Mouse (Mus musculus) left cerebral cortex, postnatal 36 days (tissue): ENCODE data around the gene Unc119b. TPM values are rescaled to one million over a fixed set of nuclear protein-coding genes. Genes with fewer than 3 reads are reported as not detected.
"Not testable (repeated sequence)": the region's sequence is repeated elsewhere in the genome, so short reads cannot be mapped to it uniquely, and the experiment has no call there.

ENCODE experiments used
- DNase-seq, 2 experiments: peaks; one replicate each; pipeline ENCODE4 v3.0.0; 2021 to 2022; ENCODE audit warnings: low spot score in 2 of 2, mixed read lengths in 1 of 2
- intact Hi-C: fragments of 180-260 bp; cut with DNase I; formaldehyde crosslinking; loops from one replicate; pipeline ENCODE4 v1.15.1; 2025
- total RNA-seq, 2 experiments: library from RNA; stranded (reverse); gene quantifications; 2 replicates each; pipeline ENCODE4 v1.2.3; 2021

Gene Unc119b
- total RNA-seq, 2 experiments from 2014 or later, result 25.1 to 29.1 TPM

DNA sequence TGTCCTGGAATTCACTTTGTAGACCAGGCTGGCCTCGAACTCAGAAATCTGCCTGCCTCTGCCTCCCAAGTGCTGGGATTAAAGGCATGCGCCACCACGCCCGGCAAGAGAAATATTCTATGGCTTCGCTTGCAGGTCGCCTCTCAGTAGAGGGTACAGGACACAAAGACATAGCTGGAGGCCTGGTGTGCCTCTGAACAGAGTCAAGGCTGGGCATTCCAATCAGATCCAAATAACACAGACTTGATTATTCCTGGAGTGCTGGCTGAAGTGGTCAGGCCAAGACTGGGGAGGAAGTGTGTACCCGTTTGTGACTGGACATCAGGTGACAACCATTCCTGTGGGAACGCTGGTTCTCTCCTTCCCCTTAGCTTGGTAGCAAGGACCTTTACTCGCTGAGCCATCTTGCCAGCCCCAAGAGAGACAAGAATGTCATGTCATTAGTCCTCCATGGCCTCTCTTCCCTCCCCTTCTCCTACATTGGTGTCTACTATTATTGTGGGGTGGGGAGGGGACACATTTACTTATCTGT is 7.5 kb upstream of the Unc119b start:
- intact Hi-C loops, result no loop called here
- no peak for DNase-seq

DNA sequence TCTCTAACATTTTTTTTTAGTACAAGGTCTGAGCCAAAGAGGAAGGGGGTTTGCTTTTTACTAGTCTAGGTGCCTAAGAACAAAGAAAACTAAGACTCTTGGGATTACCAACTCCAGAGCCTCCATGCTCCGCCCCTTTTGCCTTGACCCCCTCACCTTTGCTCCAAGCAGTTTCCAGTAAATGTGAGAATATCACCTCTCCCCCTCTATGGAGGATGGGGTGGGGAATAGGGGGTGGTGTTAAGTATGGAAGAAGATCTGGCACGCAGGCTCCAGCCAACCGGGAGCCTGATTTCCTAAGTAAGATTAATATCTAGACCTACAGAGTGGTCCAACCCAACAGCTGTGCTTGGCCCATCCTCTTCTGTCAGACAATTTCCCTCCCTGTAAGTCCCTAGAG is 6.0 kb upstream of the Unc119b start:
- DNase-seq, result no peak
- intact Hi-C loops, result no loop called here

DNA sequence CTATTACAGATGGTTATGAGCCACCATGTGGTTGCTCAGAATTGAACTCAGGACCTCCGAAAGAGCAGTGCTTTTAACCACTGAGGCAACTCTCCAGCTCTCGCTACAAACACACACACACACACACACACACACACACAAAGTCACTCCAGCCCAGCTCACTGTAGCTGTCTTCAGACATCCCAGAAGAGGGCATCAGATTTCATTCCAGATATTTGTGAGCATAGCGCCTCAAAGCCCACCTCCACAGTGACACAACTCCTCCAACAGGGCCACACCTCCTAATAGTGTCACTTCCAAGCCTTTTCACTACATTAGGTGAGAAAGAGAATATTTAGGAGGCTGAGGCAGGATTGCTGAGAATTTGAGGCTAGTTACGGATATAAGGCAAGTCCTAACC is 4.3 kb upstream of the Unc119b start:
- DNase-seq, result no peak
- intact Hi-C loops, result no loop called here

- intact Hi-C loops, result no loop called here
- DNase-seq, result no peak
Measured at GRCm38 (mm10) chr5:115133358-115134066, 1.3 kb downstream of the Unc119b start.

DNA sequence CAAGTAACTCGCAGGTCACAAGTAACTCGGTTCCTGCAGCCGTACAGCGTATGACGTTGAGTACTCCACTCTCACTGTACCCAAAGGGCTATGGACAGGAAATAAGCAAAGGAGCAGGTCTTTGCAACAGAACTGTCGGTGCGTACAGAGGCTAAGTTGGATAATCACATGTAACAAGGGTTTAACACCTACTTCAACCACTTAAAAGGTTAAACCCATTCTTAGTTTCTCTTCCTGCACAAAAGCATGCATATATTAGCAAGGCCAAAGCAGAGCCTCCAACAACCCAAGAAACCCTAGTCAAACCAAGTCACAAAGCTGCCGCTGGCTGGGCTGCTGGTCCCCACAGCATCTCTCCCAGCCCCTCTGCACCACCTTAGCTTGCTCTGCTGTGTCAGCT is 2.3 kb downstream of the Unc119b start:
- no peak for DNase-seq
- intact Hi-C loops, result no loop called here

DNA sequence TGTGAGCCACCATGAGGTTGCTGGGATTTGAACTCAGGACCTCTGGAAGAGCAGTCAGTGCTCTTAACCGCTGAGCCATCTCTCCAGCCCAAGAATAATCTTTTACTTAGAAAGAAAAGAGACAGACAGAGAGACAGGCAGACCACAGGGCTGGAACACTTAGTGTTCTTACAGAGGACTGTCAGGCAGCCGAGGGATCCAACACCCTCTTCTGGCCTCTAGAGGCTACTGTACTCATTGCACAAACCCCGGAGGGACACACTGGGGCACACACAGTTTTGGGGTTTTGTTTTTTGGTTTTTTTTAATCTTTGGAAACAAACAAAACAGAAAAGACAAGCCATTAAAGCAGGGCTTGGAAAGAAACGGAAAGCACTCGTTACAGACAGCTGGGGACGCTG is 5.4 kb downstream of the Unc119b start:
- no peak for DNase-seq

DNA sequence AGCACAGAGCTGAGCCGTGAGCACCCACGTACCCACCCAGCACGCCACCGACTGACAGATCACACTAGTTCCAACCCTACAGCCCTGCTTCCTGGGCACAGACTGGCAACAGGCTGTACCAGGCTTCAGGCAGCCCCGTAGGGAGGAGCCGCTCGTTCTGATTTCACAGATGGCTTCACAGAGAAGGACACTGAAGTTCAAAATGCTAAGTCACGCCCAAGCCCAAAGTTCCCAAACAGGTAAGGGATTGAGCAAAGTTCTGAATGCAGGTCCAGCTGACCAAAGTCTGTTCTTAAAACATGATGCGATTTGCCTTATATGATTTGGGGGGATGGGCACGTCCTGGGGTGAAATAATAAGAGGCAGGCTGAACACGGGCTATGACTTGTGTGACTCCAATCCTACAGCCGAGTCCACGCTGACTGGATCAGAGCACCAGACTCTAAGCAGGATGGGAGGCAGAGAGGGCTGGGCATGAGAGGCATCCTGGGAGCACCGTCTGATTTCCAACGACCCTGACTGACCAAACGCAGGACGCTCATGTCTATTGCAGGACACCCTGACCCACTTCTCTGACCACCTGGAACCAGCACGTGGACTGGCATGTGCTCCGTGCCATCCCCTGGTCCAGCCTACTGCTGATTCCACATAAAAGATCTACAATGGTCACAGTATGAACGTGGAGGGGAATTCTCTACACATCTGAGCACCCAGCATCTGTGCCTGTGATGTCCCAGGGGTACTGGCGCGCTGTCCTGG is 7.2 kb downstream of the Unc119b start:
- intact Hi-C loops, result no loop called here
- no peak for DNase-seq

More for the DNA sequence above, 5.4 kb downstream of the Unc119b start:
- intact Hi-C loops, result no loop called here

DNA sequence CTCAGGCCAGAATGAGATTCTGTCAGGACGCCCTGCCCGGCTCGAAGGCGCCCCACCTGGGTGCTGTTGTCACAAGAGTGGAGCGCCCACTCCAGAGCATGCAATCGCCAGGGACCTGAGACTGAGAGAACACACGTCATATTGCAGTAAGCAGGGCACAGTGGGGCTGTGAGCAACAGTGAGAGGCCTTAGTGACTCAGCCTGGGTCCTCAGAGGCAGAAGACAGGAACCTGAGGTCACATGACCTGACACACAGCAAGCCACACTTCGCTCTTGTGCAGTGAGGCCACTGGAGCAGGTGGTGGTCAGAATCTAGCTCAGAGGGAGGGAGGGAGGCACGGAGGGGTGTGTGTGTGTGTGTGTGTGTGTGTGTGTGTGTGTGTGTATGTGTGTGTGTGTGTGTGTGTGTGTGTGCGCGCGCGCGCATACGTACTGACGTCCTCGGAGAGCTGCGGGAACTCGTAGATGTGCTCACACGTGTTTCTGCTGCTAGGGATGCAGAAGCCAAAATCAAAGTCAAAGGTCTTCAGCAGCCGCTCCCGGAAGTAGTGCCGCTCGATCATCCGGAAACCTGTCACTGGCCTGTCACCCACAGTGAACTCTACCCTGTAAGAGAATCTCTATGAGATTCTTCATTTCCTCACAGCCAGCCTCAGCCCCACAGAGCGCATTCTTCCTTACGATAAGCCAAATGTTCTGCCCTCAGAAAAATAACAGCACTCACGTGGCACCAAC is 8.0 kb downstream of the Unc119b start:
- DNase-seq, result no peak
- intact Hi-C loops, result no loop called here

DNA sequence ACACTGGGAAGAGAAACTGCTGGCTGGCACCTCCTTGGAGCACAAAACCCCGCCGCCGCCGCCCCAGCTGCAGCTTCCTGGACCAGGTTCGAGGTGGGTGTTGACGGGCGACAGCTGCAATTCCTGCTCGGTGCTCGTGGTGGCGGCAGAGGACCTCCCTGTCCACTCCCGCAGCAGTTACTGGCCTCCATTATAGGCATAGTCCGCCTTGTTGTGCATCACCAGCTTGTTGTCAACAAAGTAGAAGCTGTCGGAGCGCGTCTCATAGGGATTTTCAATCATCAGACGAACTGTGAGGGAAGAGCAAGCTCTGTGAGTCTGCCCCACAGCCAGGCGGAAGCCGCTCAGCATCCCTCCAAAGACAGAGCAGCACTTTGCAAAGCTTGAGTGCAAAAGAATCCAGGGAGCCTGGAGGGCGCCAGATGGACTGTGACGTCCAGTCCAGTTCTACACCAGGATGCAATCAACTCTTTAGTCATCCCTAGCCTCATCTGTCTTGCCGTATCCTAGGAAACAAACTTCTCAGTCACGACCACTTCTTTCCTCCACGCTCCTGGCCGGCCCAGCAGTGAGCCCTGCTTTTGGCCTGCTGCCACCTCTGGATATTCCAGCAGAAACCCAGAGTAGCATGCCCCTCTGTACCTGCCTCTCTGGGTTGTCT is 9.4 kb downstream of the Unc119b start:
- intact Hi-C loops, result loop anchor here (2.0 kb wide), 3 partner anchors 33 to 109 kb away; partner anchors contain the start of genes Mlec and Pop5
- DNase-seq, result peak; percentile 89 to 91

DNA sequence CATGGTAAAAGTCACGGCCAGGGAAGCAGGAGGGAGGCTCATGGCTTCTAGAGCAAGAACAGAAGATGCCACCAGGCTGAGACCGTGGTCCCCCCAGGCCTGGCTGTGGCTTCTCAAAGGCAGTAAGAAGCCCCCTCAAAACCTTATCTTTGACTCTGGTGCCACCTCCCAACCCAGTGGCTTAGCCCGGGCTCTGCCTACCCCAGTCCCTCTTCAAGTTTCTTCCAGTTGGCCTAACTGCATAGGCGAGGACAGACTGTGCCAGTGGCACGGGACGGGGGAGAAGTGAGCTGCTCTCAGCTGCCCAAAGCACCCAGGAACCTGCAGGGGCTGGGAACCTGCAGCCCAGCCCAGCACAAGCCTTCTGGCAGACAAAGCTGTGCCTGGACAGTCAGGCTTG is 10.1 kb downstream of the Unc119b start:
- DNase-seq, result no peak
- intact Hi-C loops, result loop anchor here (2.0 kb wide), 3 partner anchors 34 to 110 kb away; partner anchors contain the start of genes Mlec and Pop5

GRCm38 (mm10) chr5:115120978-115121377 is 13.8 kb downstream of the Unc119b start:
- intact Hi-C loops, result no loop called here
- no peak for DNase-seq

- intact Hi-C loops, result no loop called here
- DNase-seq, result peak; percentile 61 to 66
Measured at GRCm38 (mm10) chr5:115118961-115119570, 15.7 kb downstream of the Unc119b start, which contains the start of gene Acads. Gene Acads (minus strand): TSS chr5:115119346.

DNA sequence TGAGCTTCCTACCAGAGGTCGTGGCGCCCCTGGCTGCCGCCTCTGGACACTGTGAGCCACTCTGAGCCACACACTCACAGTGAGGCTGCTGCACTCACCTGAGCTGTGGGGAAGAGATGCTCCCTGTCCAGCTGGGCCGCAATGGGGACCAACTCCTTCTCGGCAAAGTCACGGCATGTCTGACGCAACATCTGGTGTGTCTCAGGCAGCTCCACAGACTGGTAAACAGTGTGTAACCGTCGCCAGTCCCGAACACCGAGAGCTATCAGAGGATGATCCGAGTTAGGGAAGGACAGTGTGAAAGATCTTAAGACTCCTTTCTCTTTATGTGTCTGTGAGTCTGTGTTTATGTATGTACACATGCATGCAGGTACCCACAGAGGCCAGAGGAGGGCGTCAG is 17.3 kb downstream of the Unc119b start:
- no peak for DNase-seq
- intact Hi-C loops, result no loop called here

DNA sequence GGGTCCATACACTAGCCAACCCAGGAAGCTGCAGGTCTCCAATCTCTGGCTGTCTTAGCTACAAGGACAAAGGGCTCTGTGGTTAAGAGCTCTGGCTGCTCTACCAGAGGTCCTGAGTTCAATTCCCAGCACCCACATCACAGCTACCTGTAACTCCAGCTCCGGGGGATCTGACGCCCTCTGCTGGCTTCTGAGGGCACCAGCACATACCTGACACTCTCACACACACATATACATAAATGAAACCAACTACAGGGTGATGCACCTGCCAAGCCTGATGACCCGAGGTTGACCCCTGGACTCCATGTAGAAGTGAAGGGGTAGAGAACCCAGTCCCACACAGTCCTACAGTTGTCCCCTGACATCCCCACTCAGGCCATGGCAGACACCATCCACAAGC is 18.3 kb downstream of the Unc119b start:
- DNase-seq, result no peak

DNA sequence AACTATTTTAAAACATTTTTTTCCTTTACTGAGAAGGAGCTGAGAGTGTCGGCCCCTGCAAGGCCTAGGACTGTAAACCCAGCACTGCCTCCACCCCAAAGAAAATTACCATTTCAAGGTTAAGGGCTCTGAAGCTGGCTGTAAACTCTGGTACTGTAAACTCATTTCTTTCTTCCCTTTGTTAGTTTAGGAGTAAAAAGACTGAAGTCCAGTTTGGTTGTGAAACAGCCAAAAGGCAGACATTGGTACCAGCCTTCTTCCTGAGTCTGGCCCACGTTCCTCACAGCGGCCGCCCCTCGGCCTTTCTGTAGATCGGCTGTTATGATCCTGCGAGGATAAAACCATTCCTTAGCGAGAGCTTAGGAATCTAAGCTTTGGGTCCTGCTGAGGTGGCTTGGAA is 20.3 kb downstream of the Unc119b start:
- no peak for DNase-seq
- intact Hi-C loops, result no loop called here

More for the DNA sequence above, 18.3 kb downstream of the Unc119b start:
- intact Hi-C loops, result no loop called here

- no peak for DNase-seq
- intact Hi-C loops, result no loop called here
Measured at GRCm38 (mm10) chr5:115113244-115113643, 21.5 kb downstream of the Unc119b start.

GRCm38 (mm10) chr5:115111156-115111555 is 23.6 kb downstream of the Unc119b start:
- DNase-seq, result no peak
- intact Hi-C loops, result no loop called here

DNA sequence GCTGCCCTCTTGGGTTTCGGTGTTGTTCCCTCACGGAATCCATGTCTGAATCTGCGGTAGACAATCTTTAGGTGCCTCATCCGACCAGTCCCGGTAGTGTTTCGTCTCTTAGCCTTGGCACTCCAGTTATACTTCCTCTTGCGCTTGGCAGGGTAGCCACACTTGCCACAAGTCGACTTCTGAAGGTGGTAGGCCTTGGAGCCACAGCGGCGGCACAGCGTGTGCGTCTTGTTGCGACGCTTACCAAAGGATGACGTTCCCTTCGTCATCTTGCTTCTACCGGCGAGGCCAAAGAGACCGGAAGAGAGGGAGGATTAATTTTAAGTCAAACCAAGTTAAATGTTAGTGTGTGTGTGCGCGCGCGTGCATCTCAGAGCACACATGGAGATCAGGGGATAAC is 31.5 kb downstream of the Unc119b start:
- intact Hi-C loops, result loop anchor here (10.0 kb wide), 1 partner anchor 118 kb away; no protein-coding TSS in a partner anchor
- DNase-seq, result not testable (repeated sequence)

- intact Hi-C loops, result loop anchor here (10.0 kb wide), 1 partner anchor 117 kb away; no protein-coding TSS in a partner anchor
- no peak for DNase-seq
Measured at GRCm38 (mm10) chr5:115102231-115102630, 32.5 kb downstream of the Unc119b start.
